Mouse (Mus musculus): Measurements from ENCODE around the gene Spata31d1b. TPM values are rescaled to one million over a fixed set of nuclear protein-coding genes. Genes with fewer than 3 reads are reported as not detected.

Gene Spata31d1b
- total RNA-seq, 2 experiments from 2014 or later: not detected

GRCm38 (mm10) chr13:59739397-59739796 lies 27.3 kb downstream of the Spata31d1b start:
- peak; percentile 74 for ATAC-seq (replicated peaks; ENCODE audit: low FRiP score, poor library complexity, severe bottlenecking)

- ATAC-seq (replicated peaks; ENCODE audit: low FRiP score, poor library complexity, severe bottlenecking): no peak
Observed at GRCm38 (mm10) chr13:59741096-59741495, 29.0 kb downstream of the Spata31d1b start.

GRCm38 (mm10) chr13:59741697-59742096 lies 29.6 kb downstream of the Spata31d1b start:
- ATAC-seq (replicated peaks; ENCODE audit: low FRiP score, poor library complexity, severe bottlenecking): no peak

- ATAC-seq (replicated peaks; ENCODE audit: low FRiP score, poor library complexity, severe bottlenecking): no peak
Observed at GRCm38 (mm10) chr13:59745462-59745861, 33.4 kb downstream of the Spata31d1b start.

- ATAC-seq (replicated peaks; ENCODE audit: low FRiP score, poor library complexity, severe bottlenecking): no peak
Observed at GRCm38 (mm10) chr13:59746164-59746563, 34.1 kb downstream of the Spata31d1b start.

- ATAC-seq (replicated peaks; ENCODE audit: low FRiP score, poor library complexity, severe bottlenecking): no peak
Observed at GRCm38 (mm10) chr13:59746711-59747110, 34.6 kb downstream of the Spata31d1b start, which contains the start of gene 1700014D04Rik. Gene 1700014D04Rik (minus strand): TSS chr13:59746752.

- no peak for ATAC-seq (replicated peaks; ENCODE audit: low FRiP score, poor library complexity, severe bottlenecking)
Observed at GRCm38 (mm10) chr13:59750310-59750709, 38.2 kb downstream of the Spata31d1b start.

GRCm38 (mm10) chr13:59756906-59757305 lies 44.8 kb downstream of the Spata31d1b start:
- no peak for ATAC-seq (replicated peaks; ENCODE audit: low FRiP score, poor library complexity, severe bottlenecking)

GRCm38 (mm10) chr13:59762791-59763190 lies 50.7 kb downstream of the Spata31d1b start:
- ATAC-seq (replicated peaks; ENCODE audit: low FRiP score, poor library complexity, severe bottlenecking): peak; percentile 76

- ATAC-seq (replicated peaks; ENCODE audit: low FRiP score, poor library complexity, severe bottlenecking): no peak
Observed at GRCm38 (mm10) chr13:59766786-59767515, 54.9 kb downstream of the Spata31d1b start.

- ATAC-seq (replicated peaks; ENCODE audit: low FRiP score, poor library complexity, severe bottlenecking): no peak
Observed at GRCm38 (mm10) chr13:59768531-59768930, 56.4 kb downstream of the Spata31d1b start.

Other genes with a start within 250 kb of the Spata31d1b start
- 10.9 and 13.6 TPM in 2 replicates for gene Agtpbp1, start 127.1 kb upstream of the Spata31d1b start, total RNA-seq (2015; ENCODE audit: low replicate concordance)
- gene Agtpbp1, start 127.1 kb upstream of the Spata31d1b start, total RNA-seq (2017; ENCODE audit: low replicate concordance): 28.9 and 35.5 TPM in 2 replicates
- gene Naa35, start 127.0 kb upstream of the Spata31d1b start, total RNA-seq (2015; ENCODE audit: low replicate concordance): 9.4 and 44.6 TPM in 2 replicates
- gene Naa35, start 127.0 kb upstream of the Spata31d1b start, total RNA-seq (2017; ENCODE audit: low replicate concordance): 17.1 and 31.0 TPM in 2 replicates
- 13.4 and 16.1 TPM in 2 replicates for gene Golm1, start 36.5 kb upstream of the Spata31d1b start, total RNA-seq (2015; ENCODE audit: low replicate concordance)
- gene Golm1, start 36.5 kb upstream of the Spata31d1b start, total RNA-seq (2017; ENCODE audit: low replicate concordance): 21.4 and 25.2 TPM in 2 replicates
- not detected in 2 replicates for gene 4921517D22Rik, start 18.2 kb upstream of the Spata31d1b start, total RNA-seq (2015; ENCODE audit: low replicate concordance)
- not detected in 2 replicates for gene 4921517D22Rik, start 18.2 kb upstream of the Spata31d1b start, total RNA-seq (2017; ENCODE audit: low replicate concordance)
- not detected in 2 replicates for gene Spata31d1a, start 2.0 kb upstream of the Spata31d1b start, total RNA-seq (2015; ENCODE audit: low replicate concordance)
- gene Spata31d1a, start 2.0 kb upstream of the Spata31d1b start, total RNA-seq (2017; ENCODE audit: low replicate concordance): not detected in 2 replicates
- gene Spata31d1d, start 19.5 kb downstream of the Spata31d1b start, total RNA-seq (2015; ENCODE audit: low replicate concordance): not detected in 2 replicates
- 0.26 TPM in 1 of 2 replicates, not detected in the other for gene Spata31d1d, start 19.5 kb downstream of the Spata31d1b start, total RNA-seq (2017; ENCODE audit: low replicate concordance)
- 0.77 TPM in 1 of 2 replicates, not detected in the other for gene 1700014D04Rik, start 34.5 kb downstream of the Spata31d1b start, total RNA-seq (2015; ENCODE audit: low replicate concordance)
- gene 1700014D04Rik, start 34.5 kb downstream of the Spata31d1b start, total RNA-seq (2017; ENCODE audit: low replicate concordance): 0.42 and 4.8 TPM in 2 replicates
- 667 and 741 TPM in 2 replicates for gene Isca1, start 57.5 kb downstream of the Spata31d1b start, total RNA-seq (2015; ENCODE audit: low replicate concordance)
- 673 and 742 TPM in 2 replicates for gene Isca1, start 57.5 kb downstream of the Spata31d1b start, total RNA-seq (2017; ENCODE audit: low replicate concordance)
- gene Gm49354, start 70.0 kb downstream of the Spata31d1b start, total RNA-seq (2015; ENCODE audit: low replicate concordance): not detected in 2 replicates
- gene Gm49354, start 70.0 kb downstream of the Spata31d1b start, total RNA-seq (2017; ENCODE audit: low replicate concordance): 254 and 1,206 TPM in 2 replicates
- 557 and 663 TPM in 2 replicates for gene Tut7, start 110.9 kb downstream of the Spata31d1b start, total RNA-seq (2015; ENCODE audit: low replicate concordance)
- 973 and 1,053 TPM in 2 replicates for gene Tut7, start 110.9 kb downstream of the Spata31d1b start, total RNA-seq (2017; ENCODE audit: low replicate concordance)

Measured in erythroblast, adult 5-6 weeks (primary cell).